Mouse (Mus musculus) large intestine, adult 2 months (tissue): ENCODE results near the gene Wnt10a. TPM values are rescaled to one million over a fixed set of nuclear protein-coding genes. Genes with fewer than 3 reads are reported as not detected.

Experiments used
- DNase-seq: peaks from one replicate; pipeline ENCODE4 v3.0.0-alpha.2; 2012; ENCODE audit warnings: low read depth, low spot score
- WGBS: fragments of 180-500 bp; shearing (Covaris S2); methylation state at CpG from one replicate; pipeline ENCODE4 v1.1.7; 2018; 5-methylcytosine and 5-hydroxymethylcytosine counted together
- polyA plus RNA-seq: library from polyadenylated mRNA; depleted of rRNA; stranded (reverse); fragments of >200 nt; gene quantifications from 2 replicates; pipeline ENCODE4 v1.2.3, GENCODE M21; 2012

Gene Wnt10a
- polyA plus RNA-seq, 1 experiment: 0.25 TPM

- no peak for DNase-seq
- WGBS: 11% methylated on average over 13 of the region's 13 CpGs
Measured at GRCm38 (mm10) chr1:74783554-74783953, 7.8 kb upstream of the Wnt10a start.

GRCm38 (mm10) chr1:74784041-74784759, 7.1 kb upstream of the Wnt10a start:
- WGBS: 2% methylated on average over 67 of the region's 67 CpGs
- no peak for DNase-seq

DNA sequence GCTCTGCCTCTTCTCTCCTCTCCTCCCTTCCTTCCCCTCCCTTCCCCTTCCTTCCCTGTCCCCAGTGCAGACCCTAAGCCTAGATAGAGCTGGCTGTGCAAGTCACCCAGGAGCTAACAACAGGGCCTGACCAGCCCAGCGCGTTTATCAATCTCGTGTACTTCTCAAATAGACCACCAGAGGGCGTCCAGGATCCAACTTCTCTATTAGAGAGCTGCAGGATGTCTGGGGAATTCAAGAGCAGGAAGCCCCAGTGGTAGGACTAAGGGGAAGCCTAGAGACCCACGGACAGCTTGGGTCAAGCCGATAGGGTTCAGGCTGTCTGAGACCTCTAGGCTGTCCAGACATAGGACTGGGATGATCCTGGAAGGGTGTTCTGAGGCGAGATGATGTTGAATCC, 3.5 kb upstream of the Wnt10a start:
- 5% methylated on average over 7 of the region's 7 CpGs for WGBS
- peak; percentile 43 for DNase-seq

DNA sequence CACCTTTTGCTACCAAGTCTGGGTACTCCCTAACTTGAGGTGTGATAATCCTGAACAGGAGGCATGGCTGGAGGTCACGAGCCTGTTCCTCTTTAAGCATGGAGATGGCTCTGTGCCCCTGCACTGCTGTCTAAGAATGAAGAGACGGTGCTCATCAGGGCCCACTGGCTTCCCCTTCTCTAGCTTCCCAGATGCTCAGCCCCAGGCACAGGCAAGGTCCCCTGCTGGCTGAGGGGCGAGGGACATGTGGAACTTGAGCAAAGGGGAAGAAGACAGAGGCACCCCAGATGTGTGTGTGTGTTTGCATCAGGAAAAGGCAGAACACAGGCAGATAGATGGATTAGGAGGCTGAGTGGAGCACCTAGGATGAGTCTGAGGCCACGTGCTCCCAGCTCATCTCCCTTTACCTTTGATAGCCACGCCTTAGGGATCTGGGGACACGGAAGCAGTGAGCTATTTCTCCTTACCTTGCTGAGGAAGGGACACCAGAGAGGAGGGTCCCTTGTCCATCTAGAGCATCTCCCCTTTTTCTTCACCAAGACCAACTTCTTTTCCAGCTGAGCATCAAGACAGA, 2.6 kb upstream of the Wnt10a start:
- DNase-seq: no peak
- 33% methylated on average over 6 of the region's 6 CpGs for whole genome bisulfite sequencing

GRCm38 (mm10) chr1:74790095-74790494, 1.2 kb upstream of the Wnt10a start:
- no peak for DNase-seq
- WGBS: 28% methylated on average over 3 of the region's 3 CpGs

- 37% methylated on average over 19 of the region's 19 CpGs for WGBS
- DNase-seq: no peak
Measured at GRCm38 (mm10) chr1:74792831-74793660, 1.7 kb downstream of the Wnt10a start.

DNA sequence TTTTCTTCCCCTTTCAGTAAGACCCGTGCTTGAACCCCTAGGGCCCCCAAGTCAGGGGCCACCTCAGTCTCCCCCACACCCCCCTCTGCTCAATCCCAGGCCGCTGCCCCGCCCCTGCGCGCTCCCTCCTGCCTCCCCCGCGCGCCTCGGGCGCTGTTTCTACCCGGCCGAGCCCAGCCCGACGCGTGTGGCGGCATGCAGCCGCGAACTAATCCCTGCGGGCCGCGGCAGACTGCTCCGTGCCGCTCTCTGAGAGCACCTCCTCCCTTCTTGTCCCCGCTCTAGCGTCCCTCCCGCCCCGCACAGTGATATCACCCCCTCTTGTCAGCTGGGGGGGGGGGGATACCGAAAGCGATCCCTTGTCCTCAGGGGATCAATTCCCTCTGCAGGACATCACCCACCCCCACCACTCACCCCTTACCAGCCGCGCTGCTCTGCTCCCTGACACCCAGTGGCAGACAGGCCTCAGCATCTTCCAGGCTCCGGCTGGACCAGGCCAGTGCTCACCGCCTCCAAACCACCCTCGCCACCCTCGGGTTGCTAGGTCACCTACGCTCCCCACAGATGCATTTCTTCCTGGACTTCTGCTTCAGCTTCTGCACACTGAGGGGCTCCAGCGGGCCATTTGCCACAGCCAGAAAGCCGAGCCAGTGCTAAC, 3.3 kb downstream of the Wnt10a start:
- 2% methylated on average over 37 of the region's 38 CpGs for WGBS
- no peak for DNase-seq

GRCm38 (mm10) chr1:74795145-74795529, 3.8 kb downstream of the Wnt10a start:
- 13% methylated on average over 9 of the region's 11 CpGs for WGBS
- DNase-seq: no peak

GRCm38 (mm10) chr1:74797459-74797858, 6.1 kb downstream of the Wnt10a start:
- WGBS: 20% methylated on average over 5 of the region's 5 CpGs
- no peak for DNase-seq

DNA sequence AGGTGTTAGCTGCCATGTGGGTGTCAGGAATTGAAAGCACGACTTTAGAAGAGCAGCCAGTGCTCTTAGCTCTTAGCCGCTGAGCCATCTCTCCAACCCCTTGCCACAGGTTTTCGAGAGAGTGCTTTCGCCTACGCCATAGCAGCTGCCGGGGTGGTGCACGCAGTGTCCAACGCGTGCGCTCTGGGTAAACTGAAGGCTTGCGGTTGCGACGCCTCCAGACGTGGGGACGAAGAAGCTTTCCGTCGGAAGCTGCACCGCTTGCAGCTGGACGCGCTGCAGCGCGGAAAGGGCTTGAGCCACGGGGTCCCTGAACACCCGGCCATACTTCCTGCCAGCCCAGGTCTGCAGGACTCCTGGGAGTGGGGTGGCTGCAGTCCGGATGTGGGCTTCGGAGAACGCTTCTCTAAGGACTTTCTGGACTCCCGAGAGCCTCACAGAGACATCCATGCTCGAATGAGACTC, 9.1 kb downstream of the Wnt10a start:
- no peak for DNase-seq
- 2% methylated on average over 29 of the region's 29 CpGs for WGBS

DNA sequence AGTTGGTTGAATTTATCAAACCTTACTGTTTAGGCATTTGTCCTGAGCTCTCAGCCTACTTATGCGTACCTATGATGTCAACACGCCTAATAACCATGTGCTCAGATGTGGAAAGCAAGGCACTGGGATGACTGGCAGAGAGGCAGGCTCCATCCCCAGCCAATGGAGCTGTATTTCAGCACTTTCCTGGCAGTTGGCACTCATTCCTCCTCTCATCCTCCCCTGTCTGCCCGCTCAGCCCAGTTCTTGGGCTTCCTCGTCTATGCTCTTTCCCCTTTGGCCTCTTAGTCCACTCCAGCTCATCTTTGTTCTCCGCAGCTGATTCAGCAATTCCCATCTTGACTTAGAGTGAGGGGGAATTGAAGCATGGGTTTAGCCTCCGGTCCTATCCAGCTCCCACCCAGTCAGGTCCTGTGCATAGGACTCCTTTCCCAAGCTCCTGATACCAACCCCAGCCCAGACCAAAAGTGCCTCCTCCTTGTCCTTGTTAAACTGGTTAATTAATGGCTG, 10.4 kb downstream of the Wnt10a start:
- 46% methylated on average over 6 of the region's 6 CpGs for WGBS
- DNase-seq: no peak

GRCm38 (mm10) chr1:74802795-74803656, 11.7 kb downstream of the Wnt10a start:
- WGBS: 2% methylated on average over 57 of the region's 57 CpGs
- DNase-seq: no peak

DNA sequence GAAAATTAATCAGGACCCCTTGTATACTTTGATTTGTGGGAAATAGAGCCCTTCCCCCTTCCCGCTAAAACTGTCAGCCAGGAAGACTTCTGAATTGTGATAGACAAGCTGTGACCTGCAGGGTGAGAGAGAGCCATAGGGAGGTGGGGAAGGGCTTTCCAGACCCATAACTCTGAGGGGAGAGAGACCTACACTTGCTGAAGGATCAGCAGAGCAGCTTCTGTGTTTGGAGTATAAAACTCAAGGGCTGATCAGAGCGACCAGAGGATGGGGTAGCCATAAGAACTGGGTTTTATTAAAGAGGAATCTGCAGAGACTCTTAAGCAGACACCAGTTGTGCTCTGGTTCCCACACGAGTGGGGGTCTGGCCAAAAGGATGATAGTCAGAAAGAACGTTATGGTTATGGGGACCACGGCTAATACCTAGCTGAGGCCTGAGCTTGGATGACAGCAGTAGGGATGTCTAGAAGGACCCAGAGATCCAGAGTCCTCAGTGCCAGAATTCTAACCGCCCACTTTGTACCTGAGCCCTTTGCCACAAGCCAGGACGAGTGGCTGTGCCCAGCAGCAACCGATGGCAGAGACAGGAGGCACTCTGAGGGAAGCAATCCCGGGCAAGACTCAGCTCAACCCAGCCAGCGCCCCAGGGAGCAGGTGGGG, 13.0 kb downstream of the Wnt10a start:
- DNase-seq: no peak
- 21% methylated on average over 10 of the region's 10 CpGs for WGBS

DNA sequence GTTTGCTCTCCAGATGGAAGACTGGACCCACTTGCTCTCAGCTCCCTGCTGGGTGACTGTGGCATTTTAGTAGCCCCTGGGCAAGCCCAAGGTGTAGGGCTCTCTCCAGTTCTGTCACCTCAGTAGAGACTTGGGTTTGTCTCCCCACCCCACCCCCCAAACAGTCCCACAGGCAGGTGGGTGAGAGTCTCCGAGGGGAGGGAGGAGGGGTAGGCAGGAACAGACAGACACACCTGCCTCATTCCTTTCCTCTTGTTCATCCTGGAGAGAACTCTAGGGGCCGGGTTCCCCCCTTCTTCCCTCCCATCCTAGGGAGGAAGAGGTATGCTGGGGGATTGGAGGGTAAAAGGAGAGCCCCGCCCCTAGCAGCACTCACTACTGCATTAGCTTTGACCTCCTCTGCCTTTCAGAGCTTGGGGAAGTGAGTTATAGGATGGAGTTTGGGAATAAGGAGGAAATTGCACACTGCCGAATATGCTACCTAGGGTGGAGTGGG, 14.1 kb downstream of the Wnt10a start:
- no peak for DNase-seq
- 31% methylated on average over 4 of the region's 4 CpGs for WGBS

GRCm38 (mm10) chr1:74805843-74806242, 14.5 kb downstream of the Wnt10a start:
- no peak for DNase-seq
- WGBS: 44% methylated on average over 5 of the region's 5 CpGs

- WGBS: 3% methylated on average over 38 of the region's 38 CpGs
- DNase-seq: no peak
Measured at GRCm38 (mm10) chr1:74806360-74807311, 15.3 kb downstream of the Wnt10a start.

GRCm38 (mm10) chr1:74807551-74808071, 16.3 kb downstream of the Wnt10a start:
- no peak for DNase-seq
- whole genome bisulfite sequencing: 15% methylated on average over 23 of the region's 23 CpGs
